Mouse (Mus musculus) layer of hippocampus, adult 18-20 months (tissue): ENCODE measurements around the gene Stx12. TPM values are rescaled to one million over a fixed set of nuclear protein-coding genes. Genes with fewer than 3 reads are reported as not detected.

Experiments
- total RNA-seq, 2 experiments: library from RNA; stranded (reverse); gene quantifications; 2 replicates each; pipeline ENCODE4 v1.2.3; 2021

Gene Stx12
- total RNA-seq, 2 experiments from 2014 or later: 109 to 111 TPM

Other genes starting within 250 kb of the Stx12 start
- 10 to 100 TPM; 27.9 to 28.0 TPM for gene Eya3, start 245.5 kb downstream of the Stx12 start, total RNA-seq
- 1 to 10 TPM; 4.0 to 5.2 TPM for gene Xkr8, start 152.0 kb downstream of the Stx12 start, total RNA-seq
- gene Smpdl3b, start 127.3 kb downstream of the Stx12 start, total RNA-seq: 1 to 10 TPM; 3.6 to 4.8 TPM
- gene Rpa2, start 116.2 kb downstream of the Stx12 start, total RNA-seq: 10 to 100 TPM; 14.4 to 16.4 TPM
- 1 to 10 TPM in 1 of 2 experiments, under 1 TPM in 1; 0.43 to 1.1 TPM for gene Themis2, start 88.1 kb downstream of the Stx12 start, total RNA-seq
- 10 to 100 TPM; 42.8 to 43.7 TPM for gene Ppp1r8, start 41.3 kb downstream of the Stx12 start, total RNA-seq
- 10 to 100 TPM; 53.1 to 60.5 TPM for gene Fam76a, start 38.0 kb upstream of the Stx12 start, total RNA-seq
- gene Fgr, start 89.6 kb upstream of the Stx12 start, total RNA-seq: under 1 TPM; 0.13 to 0.35 TPM
- 100 to 1,000 TPM; 114 to 116 TPM for gene Ahdc1, start 126.8 kb upstream of the Stx12 start, total RNA-seq
- gene Wasf2, start 246.0 kb upstream of the Stx12 start, total RNA-seq: 10 to 100 TPM; 27.4 to 32.6 TPM